Mouse (Mus musculus) liver, embryonic 14.5 days (tissue): Measurements from ENCODE around the gene Nfs1. TPM values are rescaled to one million over a fixed set of nuclear protein-coding genes. Genes with fewer than 3 reads are reported as not detected.

ENCODE experiments used
- ATAC-seq: fragments of 200-750 bp; cut with Nextera tagmentation; 2 replicates; pipeline ENCODE4 v1.8.0; 2017; ENCODE audit warnings: moderate number of reproducible peaks, mild to moderate bottlenecking, moderate library complexity; ENCODE audit not compliant: insufficient read depth
- DNase-seq, 3 experiments: peaks; one replicate each; pipeline ENCODE4 v3.0.0-alpha.2; 2012 to 2013; ENCODE audit warnings: low read depth in 3 of 3, low spot score in 3 of 3
- H3K27ac ChIP-seq: fragments of 300-500 bp; sonication (generic); 2 replicates; pipeline ENCODE4 v1.5.1; 2014; ENCODE audit warnings: moderate library complexity, mild to moderate bottlenecking, control low read depth, inconsistent platforms
- H3K27me3 ChIP-seq: fragments of 300-500 bp; sonication (generic); 2 replicates; pipeline ENCODE4 v1.6.1; 2014; ENCODE audit warnings: mild to moderate bottlenecking, low read length, moderate library complexity; ENCODE audit not compliant: control insufficient read depth, insufficient read depth
- H3K36me3 ChIP-seq: fragments of 300-500 bp; sonication (generic); replicated peaks from 2 replicates; pipeline ENCODE4 v1.6.1; 2014; ENCODE audit warnings: low read depth; ENCODE audit not compliant: control insufficient read depth, insufficient read depth
- H3K4me1 ChIP-seq, 2 experiments: fragments of 200-500 bp in 1 of 2; fragments of 300-500 bp in 1 of 2; sonication (generic) in 1 of 2; replicated peaks; 2 replicates each; pipeline ENCODE4 v1.6.1; 2012 to 2014; ENCODE audit warnings: antibody characterized with exemption in 1 of 2, inconsistent platforms in 1 of 2, low read length in 1 of 2; ENCODE audit not compliant: control insufficient read depth in 2 of 2, insufficient read depth in 2 of 2
- H3K4me2 ChIP-seq: fragments of 300-500 bp; sonication (generic); 2 replicates; pipeline ENCODE4 v1.6.1; 2014; ENCODE audit warnings: low read depth, mild to moderate bottlenecking, control low read depth, moderate library complexity
- H3K4me3 ChIP-seq, 2 experiments: fragments of 200-500 bp in 1 of 2; fragments of 300-500 bp in 1 of 2; sonication (generic) in 1 of 2; 2 replicates each; pipeline ENCODE4 v1.5.1; 2012 to 2014; ENCODE audit warnings: low read depth in 2 of 2, low read length in 2 of 2, mild to moderate bottlenecking in 2 of 2, control low read depth in 1 of 2, inconsistent platforms in 1 of 2, moderate library complexity in 1 of 2; ENCODE audit not compliant: insufficient read depth in 1 of 2
- H3K9ac ChIP-seq: fragments of 300-500 bp; sonication (generic); replicated peaks from 2 replicates; pipeline ENCODE4 v1.6.1; 2014; ENCODE audit warnings: mild to moderate bottlenecking, control low read depth, moderate library complexity
- H3K9me3 ChIP-seq: fragments of 300-500 bp; sonication (generic); 2 replicates; pipeline ENCODE4 v1.6.1; 2016; ENCODE audit warnings: low read length, mixed read lengths; ENCODE audit not compliant: control insufficient read depth
- CTCF ChIP-seq: IDR thresholded peaks from 2 replicates; pipeline ENCODE4 v1.5.1; 2016; ENCODE audit warnings: antibody characterized with exemption, low read depth, control low read depth
- EP300 ChIP-seq: IDR thresholded peaks from 2 replicates; pipeline ENCODE4 v1.6.1; 2016; ENCODE audit warnings: antibody characterized with exemption, low read depth
- WGBS: fragments of 180-500 bp; shearing (Covaris S2); extraction: QIAGEN DNeasy Blood & Tissue Kit; methylation state at CpG from one replicate; pipeline ENCODE4 v1.1.7; 2014; ENCODE audit not compliant: insufficient replicate concordance; 5-methylcytosine and 5-hydroxymethylcytosine counted together
- polyA plus RNA-seq, 2 experiments: library from polyadenylated mRNA; depleted of rRNA in 1 of 2; stranded (reverse) in 1 of 2; unstranded in 1 of 2; fragments of >200 nt; fragmentation: Nextera tagmentation in 1 of 2; extraction: Ambion mirVana in 1 of 2; gene quantifications; 2 replicates each; pipeline versions ENCODE4 v1.2.1 to v1.2.3; 2012 to 2014

Nfs1 gene
- polyA plus RNA-seq, 2 experiments = 40.9 to 55.3 TPM

DNA sequence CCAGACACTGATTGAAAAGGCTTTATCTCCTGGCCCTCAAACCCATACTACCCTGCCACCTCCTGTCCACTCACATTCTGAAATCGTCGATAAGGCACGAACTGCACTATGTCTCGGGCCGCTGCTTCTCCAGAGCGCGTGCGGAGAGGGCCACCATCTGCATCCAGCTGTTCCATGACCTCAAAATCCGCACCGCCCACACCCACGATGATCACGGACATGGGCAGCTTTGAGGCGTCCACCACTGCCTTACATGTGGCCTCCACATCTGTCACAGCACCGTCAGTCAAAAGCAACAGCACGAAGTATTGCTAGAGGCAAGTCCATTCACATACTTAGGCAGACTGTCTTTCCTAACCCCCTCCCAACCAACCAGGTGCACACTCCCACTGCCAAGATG lies 70.3 kb downstream of the Nfs1 start:
- Histone ChIP-seq H3K36me3 (peaks cover 45% of the 10 kb centered on the region), H3K9me3 (no peaks in the 10 kb centered on the region), H3K27me3 (no peaks in the 10 kb centered on the region), H3K9ac (no peak overlapping the region), H3K27ac (no peak overlapping the region), H3K4me1 (no peaks in the 10 kb centered on the region), H3K4me3 (no peak overlapping the region), H3K4me2 (no peak overlapping the region)
- DNase-seq (no peak), ATAC-seq (no peak)
- no peak for TF ChIP-seq CTCF
- no peak for TF ChIP-seq EP300
- 92% methylated on average over 15 of the region's 15 CpGs for WGBS

Other genes with a start within 250 kb of the Nfs1 start
- gene Uqcc1, start 213.9 kb downstream of the Nfs1 start, polyA plus RNA-seq (2012; rRNA removed) = 10.5 and 17.4 TPM in 2 replicates
- 25.6 and 31.6 TPM in 2 replicates for gene Uqcc1, start 213.9 kb downstream of the Nfs1 start, polyA plus RNA-seq (2014; fragmentation: Nextera tagmentation; extraction: Ambion mirVana)
- not detected in 2 replicates for gene Gm15557, start 203.5 kb downstream of the Nfs1 start, polyA plus RNA-seq (2012; rRNA removed)
- gene Gm15557, start 203.5 kb downstream of the Nfs1 start, polyA plus RNA-seq (2014; fragmentation: Nextera tagmentation; extraction: Ambion mirVana) = not detected in 2 replicates
- 0.02 and 0.09 TPM in 2 replicates for gene Gdf5, start 198.8 kb downstream of the Nfs1 start, polyA plus RNA-seq (2012; rRNA removed)
- gene Gdf5, start 198.8 kb downstream of the Nfs1 start, polyA plus RNA-seq (2014; fragmentation: Nextera tagmentation; extraction: Ambion mirVana) = not detected in 2 replicates
- 6.0 and 9.8 TPM in 2 replicates for gene Cep250, start 187.7 kb downstream of the Nfs1 start, polyA plus RNA-seq (2012; rRNA removed)
- gene Cep250, start 187.7 kb downstream of the Nfs1 start, polyA plus RNA-seq (2014; fragmentation: Nextera tagmentation; extraction: Ambion mirVana) = 7.4 and 9.3 TPM in 2 replicates
- gene 6430550D23Rik, start 136.2 kb downstream of the Nfs1 start, polyA plus RNA-seq (2012; rRNA removed) = 1.6 and 2.1 TPM in 2 replicates
- 0.41 and 1.9 TPM in 2 replicates for gene 6430550D23Rik, start 136.2 kb downstream of the Nfs1 start, polyA plus RNA-seq (2014; fragmentation: Nextera tagmentation; extraction: Ambion mirVana)
- gene Ergic3, start 136.1 kb downstream of the Nfs1 start, polyA plus RNA-seq (2012; rRNA removed) = 72.8 and 90.2 TPM in 2 replicates
- gene Ergic3, start 136.1 kb downstream of the Nfs1 start, polyA plus RNA-seq (2014; fragmentation: Nextera tagmentation; extraction: Ambion mirVana) = 95.7 and 98.0 TPM in 2 replicates
- 0.02 TPM in 1 of 2 replicates, not detected in the other for gene Fer1l4, start 91.2 kb downstream of the Nfs1 start, polyA plus RNA-seq (2012; rRNA removed)
- not detected in 2 replicates for gene Fer1l4, start 91.2 kb downstream of the Nfs1 start, polyA plus RNA-seq (2014; fragmentation: Nextera tagmentation; extraction: Ambion mirVana)
- 0.69 and 1.1 TPM in 2 replicates for gene Spag4, start 79.0 kb downstream of the Nfs1 start, polyA plus RNA-seq (2012; rRNA removed)
- 0.49 and 1.2 TPM in 2 replicates for gene Spag4, start 79.0 kb downstream of the Nfs1 start, polyA plus RNA-seq (2014; fragmentation: Nextera tagmentation; extraction: Ambion mirVana)
- 17.9 and 21.2 TPM in 2 replicates for gene Cpne1, start 32.2 kb downstream of the Nfs1 start, polyA plus RNA-seq (2012; rRNA removed)
- 11.5 and 14.0 TPM in 2 replicates for gene Cpne1, start 32.2 kb downstream of the Nfs1 start, polyA plus RNA-seq (2014; fragmentation: Nextera tagmentation; extraction: Ambion mirVana)
- gene Rbm12, start 32.2 kb downstream of the Nfs1 start, polyA plus RNA-seq (2012; rRNA removed) = 1.7 and 5.0 TPM in 2 replicates
- 9.6 and 9.8 TPM in 2 replicates for gene Rbm12, start 32.2 kb downstream of the Nfs1 start, polyA plus RNA-seq (2014; fragmentation: Nextera tagmentation; extraction: Ambion mirVana)
- gene Gm28036, start 17.1 kb downstream of the Nfs1 start, polyA plus RNA-seq (2012; rRNA removed) = 1.9 and 3.9 TPM in 2 replicates
- gene Gm28036, start 17.1 kb downstream of the Nfs1 start, polyA plus RNA-seq (2014; fragmentation: Nextera tagmentation; extraction: Ambion mirVana) = 5.1 and 5.5 TPM in 2 replicates
- 123 and 181 TPM in 2 replicates for gene Romo1, start 147 bp downstream of the Nfs1 start, polyA plus RNA-seq (2012; rRNA removed)
- gene Romo1, start 147 bp downstream of the Nfs1 start, polyA plus RNA-seq (2014; fragmentation: Nextera tagmentation; extraction: Ambion mirVana) = 248 and 249 TPM in 2 replicates
- 46.5 and 69.5 TPM in 2 replicates for gene Rbm39, start 36.1 kb upstream of the Nfs1 start, polyA plus RNA-seq (2012; rRNA removed)
- gene Rbm39, start 36.1 kb upstream of the Nfs1 start, polyA plus RNA-seq (2014; fragmentation: Nextera tagmentation; extraction: Ambion mirVana) = 207 and 223 TPM in 2 replicates
- 2.6 and 2.9 TPM in 2 replicates for gene Phf20, start 52.3 kb upstream of the Nfs1 start, polyA plus RNA-seq (2012; rRNA removed)
- 10.1 and 12.7 TPM in 2 replicates for gene Phf20, start 52.3 kb upstream of the Nfs1 start, polyA plus RNA-seq (2014; fragmentation: Nextera tagmentation; extraction: Ambion mirVana)
- gene Cnbd2, start 168.1 kb upstream of the Nfs1 start, polyA plus RNA-seq (2012; rRNA removed) = 0.28 and 0.51 TPM in 2 replicates
- 1.5 and 1.9 TPM in 2 replicates for gene Cnbd2, start 168.1 kb upstream of the Nfs1 start, polyA plus RNA-seq (2014; fragmentation: Nextera tagmentation; extraction: Ambion mirVana)
- 36.1 and 46.7 TPM in 2 replicates for gene Scand1, start 168.5 kb upstream of the Nfs1 start, polyA plus RNA-seq (2012; rRNA removed)
- 28.1 and 32.9 TPM in 2 replicates for gene Scand1, start 168.5 kb upstream of the Nfs1 start, polyA plus RNA-seq (2014; fragmentation: Nextera tagmentation; extraction: Ambion mirVana)